Mouse (Mus musculus): ENCODE results near the gene 9230102O04Rik. TPM values are rescaled to one million over a fixed set of nuclear protein-coding genes. Genes with fewer than 3 reads are reported as not detected.

The 9230102O04Rik gene
- polyA plus RNA-seq, 1 experiment from 2014 or later = not detected

GRCm38 (mm10) chr2:9876621-9877325 lies 12.6 kb downstream of the 9230102O04Rik start:
- Histone ChIP-seq H3K27me3 (peaks cover 89% of the 10 kb centered on the region), H3K4me3 (peak overlapping the region; percentile 55), H3K9me3 (no peaks in the 10 kb centered on the region), H3K9ac (peak overlapping the region; percentile 32; the same call in 1 of the 2 replicates), H3K4me2 (peak overlapping the region; percentile 99), H3K36me3 (no peaks in the 10 kb centered on the region), H3K4me1 (peaks cover 42% of the 10 kb centered on the region), H3K27ac (no peak overlapping the region)
- WGBS = 9% methylated on average over 31 of the region's 31 CpGs
- ATAC-seq (ENCODE audit: borderline replicate concordance, extremely low read depth, low FRiP score, low TSS enrichment) = no peak

GRCm38 (mm10) chr2:9875676-9876357 lies 13.5 kb downstream of the 9230102O04Rik start:
- H3K9ac ChIP-seq = no peak overlapping the region
- H3K27me3 ChIP-seq = peaks cover 87% of the 10 kb centered on the region
- WGBS = 37% methylated on average over 12 of the region's 12 CpGs

GRCm38 (mm10) chr2:9875220-9875619 lies 14.1 kb downstream of the 9230102O04Rik start:
- Histone ChIP-seq H3K36me3 (no peaks in the 10 kb centered on the region), H3K4me3 (no peak overlapping the region), H3K27ac (no peak overlapping the region), H3K9ac (no peak overlapping the region), H3K9me3 (no peaks in the 10 kb centered on the region), H3K4me1 (peaks cover 32% of the 10 kb centered on the region), H3K27me3 (peaks cover 84% of the 10 kb centered on the region), H3K4me2 (no peak overlapping the region)
- no peak for ATAC-seq (ENCODE audit: borderline replicate concordance, extremely low read depth, low FRiP score, low TSS enrichment)
- 20% methylated on average over 4 of the region's 4 CpGs for WGBS

More at GRCm38 (mm10) chr2:9875676-9876357, 13.5 kb downstream of the 9230102O04Rik start:
- no peak for ATAC-seq (ENCODE audit: borderline replicate concordance, extremely low read depth, low FRiP score, low TSS enrichment)
- H3K9me3 ChIP-seq = no peaks in the 10 kb centered on the region
- H3K4me1 ChIP-seq = peaks cover 37% of the 10 kb centered on the region
- H3K36me3 ChIP-seq = no peaks in the 10 kb centered on the region
- no peak overlapping the region for H3K27ac ChIP-seq
- H3K4me2 ChIP-seq = peak overlapping the region; percentile 99; the same call in 1 of the 2 replicates
- 0 out of 2 replicates have a peak overlapping the region, but pooled peaks have one; percentile 6 for H3K4me3 ChIP-seq

- H3K36me3 ChIP-seq = no peaks in the 10 kb centered on the region
- no peaks in the 10 kb centered on the region for H3K9me3 ChIP-seq
- peaks cover 26% of the 10 kb centered on the region for H3K4me1 ChIP-seq
- no peak for ATAC-seq (ENCODE audit: borderline replicate concordance, extremely low read depth, low FRiP score, low TSS enrichment)
- no peak overlapping the region for H3K9ac ChIP-seq
- 17% methylated on average over 39 of the region's 39 CpGs for WGBS
- peak overlapping the region; percentile 5; the same call in 1 of the 2 replicates for H3K4me3 ChIP-seq
- H3K27me3 ChIP-seq = peaks cover 79% of the 10 kb centered on the region
- no peak overlapping the region for H3K27ac ChIP-seq
- no peak overlapping the region for H3K4me2 ChIP-seq
Observed at GRCm38 (mm10) chr2:9874467-9875219, 14.7 kb downstream of the 9230102O04Rik start.

- Histone ChIP-seq H3K36me3 (no peaks in the 10 kb centered on the region), H3K27ac (no peak overlapping the region), H3K4me3 (no peak overlapping the region), H3K9me3 (no peaks in the 10 kb centered on the region), H3K27me3 (peaks cover 81% of the 10 kb centered on the region), H3K9ac (no peak overlapping the region), H3K4me1 (peaks cover 23% of the 10 kb centered on the region), H3K4me2 (no peak overlapping the region)
- 37% methylated on average over 2 of the region's 2 CpGs for WGBS
- ATAC-seq (ENCODE audit: borderline replicate concordance, extremely low read depth, low FRiP score, low TSS enrichment) = no peak
Observed at GRCm38 (mm10) chr2:9873757-9874156, 15.6 kb downstream of the 9230102O04Rik start.

- ATAC-seq (ENCODE audit: borderline replicate concordance, extremely low read depth, low FRiP score, low TSS enrichment) = no peak
- Histone ChIP-seq H3K27ac (no peak overlapping the region), H3K4me3 (no peak overlapping the region), H3K36me3 (no peaks in the 10 kb centered on the region), H3K4me2 (peak overlapping the region; percentile 1; the same call in 1 of the 2 replicates), H3K9ac (no peak overlapping the region), H3K27me3 (peaks cover 76% of the 10 kb centered on the region), H3K4me1 (peaks cover 13% of the 10 kb centered on the region), H3K9me3 (no peaks in the 10 kb centered on the region)
- 21% methylated on average over 12 of the region's 12 CpGs for WGBS
Observed at GRCm38 (mm10) chr2:9872682-9873081, 16.7 kb downstream of the 9230102O04Rik start.

- Histone ChIP-seq H3K36me3 (no peaks in the 10 kb centered on the region), H3K27ac (no peak overlapping the region), H3K27me3 (peaks cover 67% of the 10 kb centered on the region), H3K4me3 (no peak overlapping the region), H3K9me3 (no peaks in the 10 kb centered on the region), H3K9ac (no peak overlapping the region), H3K4me1 (peaks cover 4% of the 10 kb centered on the region), H3K4me2 (no peak overlapping the region)
- WGBS = 57% methylated on average over 6 of the region's 6 CpGs
- no peak for ATAC-seq (ENCODE audit: borderline replicate concordance, extremely low read depth, low FRiP score, low TSS enrichment)
Observed at GRCm38 (mm10) chr2:9871798-9872197, 17.5 kb downstream of the 9230102O04Rik start.

GRCm38 (mm10) chr2:9871141-9871716 lies 18.1 kb downstream of the 9230102O04Rik start:
- no peak overlapping the region for H3K4me2 ChIP-seq
- no peaks in the 10 kb centered on the region for H3K36me3 ChIP-seq
- no peak for ATAC-seq (ENCODE audit: borderline replicate concordance, extremely low read depth, low FRiP score, low TSS enrichment)
- 38% methylated on average over 4 of the region's 4 CpGs for WGBS
- H3K9me3 ChIP-seq = no peaks in the 10 kb centered on the region
- no peak overlapping the region for H3K9ac ChIP-seq
- peaks cover 61% of the 10 kb centered on the region for H3K27me3 ChIP-seq
- no peak overlapping the region for H3K27ac ChIP-seq
- no peak overlapping the region for H3K4me3 ChIP-seq
- H3K4me1 ChIP-seq = 0 out of 2 replicates have a peak, but pooled peaks cover 4% of the 10 kb centered on the region

- Histone ChIP-seq H3K4me3 (no peak overlapping the region), H3K4me2 (no peak overlapping the region), H3K36me3 (no peaks in the 10 kb centered on the region), H3K9ac (no peak overlapping the region), H3K9me3 (no peaks in the 10 kb centered on the region), H3K27me3 (peaks cover 22% of the 10 kb centered on the region), H3K27ac (no peak overlapping the region), H3K4me1 (0 out of 2 replicates have a peak, but pooled peaks cover 4% of the 10 kb centered on the region)
- no peak for ATAC-seq (ENCODE audit: borderline replicate concordance, extremely low read depth, low FRiP score, low TSS enrichment)
- WGBS = 33% methylated on average over 12 of the region's 12 CpGs
Observed at GRCm38 (mm10) chr2:9867092-9867825, 22.1 kb downstream of the 9230102O04Rik start.

- Histone ChIP-seq H3K9me3 (no peaks in the 10 kb centered on the region), H3K27ac (no peak overlapping the region), H3K36me3 (no peaks in the 10 kb centered on the region), H3K27me3 (no peaks in the 10 kb centered on the region), H3K4me1 (no peaks in the 10 kb centered on the region), H3K4me3 (no peak overlapping the region), H3K4me2 (no peak overlapping the region), H3K9ac (no peak overlapping the region)
- ATAC-seq (ENCODE audit: borderline replicate concordance, extremely low read depth, low FRiP score, low TSS enrichment) = no peak
- WGBS = 65% methylated on average over 5 of the region's 5 CpGs
Observed at GRCm38 (mm10) chr2:9860698-9861097, 28.6 kb downstream of the 9230102O04Rik start.

GRCm38 (mm10) chr2:9855861-9856260 lies 33.5 kb downstream of the 9230102O04Rik start:
- no peaks in the 10 kb centered on the region for H3K36me3 ChIP-seq
- no peaks in the 10 kb centered on the region for H3K27me3 ChIP-seq
- H3K27ac ChIP-seq = no peak overlapping the region
- no peak for ATAC-seq (ENCODE audit: borderline replicate concordance, extremely low read depth, low FRiP score, low TSS enrichment)
- H3K4me1 ChIP-seq = no peaks in the 10 kb centered on the region
- 32% methylated on average over 4 of the region's 4 CpGs for WGBS
- H3K9me3 ChIP-seq = no peaks in the 10 kb centered on the region
- H3K4me2 ChIP-seq = no peak overlapping the region
- no peak overlapping the region for H3K4me3 ChIP-seq
- H3K9ac ChIP-seq = no peak overlapping the region

Data from lung, embryonic 15.5 days (tissue).